Mouse (Mus musculus) small intestine, adult 2 months (tissue): Measurements from ENCODE around the gene Ntsr1.

Source experiments
- CTCF ChIP-seq: fragments of 200-500 bp; IDR thresholded peaks from 2 replicates; pipeline ENCODE4 v1.5.1; 2012; ENCODE audit warnings: low read depth, mild to moderate bottlenecking, control low read depth, inconsistent platforms, low read length, moderate library complexity, mixed read lengths; ENCODE audit not compliant: insufficient replicate concordance, insufficient read length; ENCODE audit errors: extremely low read depth
- POLR2A ChIP-seq: fragments of 200-500 bp; IDR thresholded peaks from 2 replicates; pipeline ENCODE4 v1.6.1; 2012; ENCODE audit warnings: low read depth, mild to moderate bottlenecking, control low read depth, inconsistent platforms, low read length, moderate library complexity

DNA sequence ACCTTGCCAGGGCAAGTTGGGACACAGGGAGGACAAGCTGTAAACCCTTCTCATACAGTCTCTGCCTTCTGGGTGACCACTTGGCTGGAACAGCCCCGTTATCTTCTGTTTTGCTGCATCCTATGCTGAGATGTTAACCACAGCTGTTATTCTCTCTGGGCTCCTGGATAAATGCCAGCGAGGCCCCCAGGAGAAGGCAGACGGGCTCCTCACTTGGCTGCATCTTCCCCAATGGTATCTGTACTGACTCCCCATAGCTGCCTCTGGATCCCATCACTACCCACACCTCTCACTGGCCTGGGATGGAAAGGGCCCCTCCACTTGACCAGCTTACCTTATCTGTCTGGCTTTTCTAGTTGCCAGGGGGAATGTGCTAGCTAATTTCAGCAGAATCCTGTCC lies 13.2 kb downstream of the Ntsr1 start:
- TF ChIP-seq CTCF (no peak), POLR2A (no peak)
